In genomic region chr10:51422501-51422900, GRCm38 (mm10) we compare ENCODE assay signal across 17 mouse cellular contexts. TPM values are rescaled to one million over a fixed set of nuclear protein-coding genes. Genes with fewer than 3 reads are reported as not detected.
DNase-seq lines count a peak whose midpoint lies in the region; ATAC-seq and TF ChIP-seq lines count a peak whose summit lies in the region.
"Had no signal": no experiment of that assay in that cellular context is flagged by ENCODE, and none has a peak within 500 bp of the region (broad histone marks: within the 10 kb centered on the region; RNA-seq: fewer than 3 reads in every experiment).

No protein-coding gene starts in this region.

- no peak overlapping the region for H3K4me3 ChIP-seq in lung, postnatal 0 days (ENCODE audit: low read depth, low read length)
- no peak overlapping the region for H3K4me3 ChIP-seq in lung, adult 2 months (replicated peaks; ENCODE audit: extremely low read depth, low read depth, low read length)
- H3K4me3 ChIP-seq in bone marrow macrophage, adult 2 months (ENCODE audit: insufficient read depth, low read length): no peak overlapping the region
- H3K4me3 ChIP-seq: kidney, embryonic 15.5 days; limb, embryonic 13.5 days; midbrain, embryonic 13.5 days had no signal

- no peaks in the 10 kb centered on the region for H3K9me3 ChIP-seq in lung, postnatal 0 days (ENCODE audit: low read length)
- H3K9me3 ChIP-seq: kidney, embryonic 15.5 days; limb, embryonic 13.5 days; midbrain, embryonic 13.5 days had no signal

- no peak for TF ChIP-seq EP300 in lung, postnatal 0 days (IDR thresholded peaks at IDR 0.05)

- ATAC-seq in lung, postnatal 0 days: no peak
- ATAC-seq in CD4-positive, CD25-positive, alpha-beta regulatory T cell, adult 4 months: peak; percentile 79
- peak; percentile 74 for ATAC-seq in monocyte, adult 5-6 weeks (replicated peaks; ENCODE audit: insufficient number of reproducible peaks, low FRiP score, low TSS enrichment, poor library complexity, severe bottlenecking)
- ATAC-seq: forebrain, embryonic 14.5 days; hindbrain, embryonic 16.5 days; midbrain, embryonic 13.5 days had no signal

- TF ChIP-seq CTCF in lung, postnatal 0 days (IDR thresholded peaks at IDR 0.05): no peak
- no peak for TF ChIP-seq CTCF in lung, adult 2 months (IDR thresholded peaks at IDR 0.05; ENCODE audit: insufficient read depth, low read length)
- no peak for TF ChIP-seq CTCF in bone marrow macrophage, adult 2 months (IDR thresholded peaks at IDR 0.05; ENCODE audit: low read depth, low read length)

- intact Hi-C loops in heart, postnatal 25 days (cut with DNase I): no loop called here

- no peak overlapping the region for H3K9ac ChIP-seq in lung, postnatal 0 days (replicated peaks; ENCODE audit: low read depth)
- H3K9ac ChIP-seq: kidney, embryonic 15.5 days; limb, embryonic 13.5 days; lung, embryonic 14.5 days; midbrain, embryonic 13.5 days had no signal

- no peak for TF ChIP-seq POLR2A in lung, adult 2 months (IDR thresholded peaks at IDR 0.05; ENCODE audit: borderline replicate concordance, extremely low read depth, low read depth, low read length)
- TF ChIP-seq POLR2A in bone marrow macrophage, adult 2 months (IDR thresholded peaks at IDR 0.05; ENCODE audit: borderline replicate concordance, low read depth, low read length): no peak

- no peaks in the 10 kb centered on the region for H3K36me3 ChIP-seq in lung, postnatal 0 days (ENCODE audit: insufficient read depth, low read length)
- H3K36me3 ChIP-seq: kidney, embryonic 15.5 days; limb, embryonic 13.5 days; midbrain, embryonic 13.5 days had no signal

- no peak overlapping the region for H3K4me2 ChIP-seq in lung, postnatal 0 days (replicated peaks; ENCODE audit: low read depth, low read length)
- H3K4me2 ChIP-seq: kidney, embryonic 15.5 days; limb, embryonic 13.5 days; lung, embryonic 14.5 days; midbrain, embryonic 13.5 days had no signal

- H3K4me1 ChIP-seq in lung, postnatal 0 days (ENCODE audit: insufficient read depth, low read depth, low read length): no peaks in the 10 kb centered on the region
- H3K4me1 ChIP-seq in lung, adult 2 months (ENCODE audit: control insufficient read depth, insufficient read depth, low read length): no peaks in the 10 kb centered on the region
- peaks cover 13% of the 10 kb centered on the region for H3K4me1 ChIP-seq in bone marrow macrophage, adult 2 months (ENCODE audit: control insufficient read depth, insufficient read depth, low read length)
- H3K4me1 ChIP-seq: kidney, embryonic 15.5 days; limb, embryonic 13.5 days; midbrain, embryonic 13.5 days had no signal

- DNase-seq in lung, postnatal 0 days (ENCODE audit: low spot score): peak; percentile 8
- no peak for DNase-seq in lung, adult 2 months
- DNase-seq in ovary, postnatal 14 days (ENCODE audit: low spot score): no peak
- DNase-seq in gastrocnemius, postnatal 25 days: no peak
- no peak for DNase-seq in heart, postnatal 25 days (ENCODE audit: low spot score)
- DNase-seq: adrenal gland, postnatal 10 days; cerebellum, adult 9-11 months; heart, adult 11 months; lung, embryonic 14.5 days had no signal

- no peaks in the 10 kb centered on the region for H3K27me3 ChIP-seq in lung, postnatal 0 days (replicated peaks; ENCODE audit: insufficient read depth, low read length)
- H3K27me3 ChIP-seq: kidney, embryonic 15.5 days; limb, embryonic 13.5 days; midbrain, embryonic 13.5 days had no signal

- H3K27ac ChIP-seq in lung, postnatal 0 days (ENCODE audit: low read length): no peak overlapping the region
- H3K27ac ChIP-seq in bone marrow macrophage, adult 2 months (ENCODE audit: insufficient read depth, low read depth, low read length): peak overlapping the region; percentile 24
- H3K27ac ChIP-seq: kidney, embryonic 15.5 days; limb, embryonic 13.5 days; midbrain, embryonic 13.5 days had no signal

- 71% methylated on average over 1 of the region's 1 CpGs for WGBS in lung, postnatal 0 days
- 66% methylated on average over 1 of the region's 1 CpGs for WGBS in lung, adult 2 months

RNA-seq across cellular contexts. Expression of gene Gm49339, which starts 57.9 kb away (rescaled TPM):
- polyA plus RNA-seq in lung, postnatal 0 days (2015; fragmentation: Nextera tagmentation; extraction: Ambion mirVana): 7.3 and 7.6 TPM in 2 replicates
- 9.4 and 14.5 TPM in 2 replicates for polyA plus RNA-seq in lung, adult 2 months (2012; rRNA removed)
- 10 to 100 TPM; 41.0 to 60.0 TPM for polyA plus RNA-seq in CD4-positive, CD25-positive, alpha-beta regulatory T cell, adult 4 months (2017; shearing (Covaris generic))
- 444 and 484 TPM in 2 replicates for polyA plus RNA-seq in bone marrow macrophage, adult 2 months (2012; ENCODE audit: insufficient read depth, insufficient read length, missing spikeins)
- 2.7 to 11.9 TPM (median 5.7 TPM) in 3 replicates for total RNA-seq in monocyte, adult 5-6 weeks (2017)
- total RNA-seq in gastrocnemius, postnatal 25 days (2021): under 1 TPM; 0.19 to 0.38 TPM
- under 1 TPM in 1 of 2 experiments, not detected in 1; 0.99 TPM for total RNA-seq in heart, postnatal 25 days (2021)
- polyA plus RNA-seq: forebrain, embryonic 14.5 days; hindbrain, embryonic 16.5 days; kidney, embryonic 15.5 days; midbrain, embryonic 13.5 days had no signal

RNA-seq across cellular contexts. Expression of gene Lilr4b, which starts 57.9 kb away (rescaled TPM):
- 11.4 and 13.1 TPM in 2 replicates for polyA plus RNA-seq in lung, postnatal 0 days (2015; fragmentation: Nextera tagmentation; extraction: Ambion mirVana)
- 5.0 and 9.7 TPM in 2 replicates for polyA plus RNA-seq in lung, adult 2 months (2012; rRNA removed)
- polyA plus RNA-seq in CD4-positive, CD25-positive, alpha-beta regulatory T cell, adult 4 months (2017; shearing (Covaris generic)): 10 to 100 TPM; 48.4 to 64.4 TPM
- polyA plus RNA-seq in bone marrow macrophage, adult 2 months (2012; ENCODE audit: insufficient read depth, insufficient read length, missing spikeins): 1,083 and 1,286 TPM in 2 replicates
- total RNA-seq in monocyte, adult 5-6 weeks (2017): 250 to 668 TPM (median 591 TPM) in 3 replicates
- total RNA-seq in gastrocnemius, postnatal 25 days (2021): under 1 TPM; 0.38 to 0.88 TPM
- 1 to 10 TPM; 1.6 to 1.9 TPM for total RNA-seq in heart, postnatal 25 days (2021)

Comparison
In these comparisons a context has a peak if more than half of its experiments do, and no peak if none do; other contexts are left out.
1. RNA of gene Lilr4b, which starts 57.9 kb away (polyA plus RNA-seq): 1,083 to 1,286 TPM in bone marrow macrophage, adult 2 months; 48.4 to 64.4 TPM in CD4-positive, CD25-positive, alpha-beta regulatory T cell, adult 4 months, 11.4 to 13.1 TPM in lung, postnatal 0 days and 5.0 to 9.7 TPM in lung, adult 2 months; every median in the first group is over 10 times any median in the second.